Mouse (Mus musculus) gastrocnemius, postnatal 36 days (tissue): ENCODE data around the gene Gm5799. TPM values are rescaled to one million over a fixed set of nuclear protein-coding genes. Genes with fewer than 3 reads are reported as not detected.
"Not testable (repeated sequence)": the region's sequence is repeated elsewhere in the genome, so short reads cannot be mapped to it uniquely, and the experiment has no call there.

Experiments used
- DNase-seq, 2 experiments: peaks; one replicate each; pipeline ENCODE4 v3.0.0; 2022
- intact Hi-C: fragments of 180-260 bp; cut with DNase I; formaldehyde crosslinking; loops from one replicate; pipeline ENCODE4 v1.15.1; 2025
- long read RNA-seq, 2 experiments: library from polyadenylated mRNA; stranded (forward); transcript quantifications; one replicate each; pipeline ENCODE4 v2.0.0; 2021
- total RNA-seq, 2 experiments: library from RNA; stranded (reverse); gene quantifications; 2 replicates each; pipeline ENCODE4 v1.2.3; 2021

Gm5799 gene
- not detected for total RNA-seq
- long read RNA-seq, experiment 1, result 0 reads
- long read RNA-seq, experiment 2, result 0 reads

GRCm38 (mm10) chr14:43543276-43543675, at the start of gene Gm5799:
TSS of gene Gm5799 (plus strand) at chr14:43543576.
- DNase-seq, intact Hi-C loops: not testable (repeated sequence)

GRCm38 (mm10) chr14:43531052-43532010, 12.0 kb upstream of the Gm5799 start:
- intact Hi-C loops, DNase-seq: not testable (repeated sequence)

- intact Hi-C loops, DNase-seq: not testable (repeated sequence)
Measured at GRCm38 (mm10) chr14:43532011-43532383, 11.4 kb upstream of the Gm5799 start.

GRCm38 (mm10) chr14:43532387-43532786, 11.0 kb upstream of the Gm5799 start:
- DNase-seq, result peak in 1 of 2 experiments; percentile 33
- intact Hi-C loops, result not testable (repeated sequence)

GRCm38 (mm10) chr14:43538144-43538543, 5.2 kb upstream of the Gm5799 start:
- intact Hi-C loops, DNase-seq: not testable (repeated sequence)

GRCm38 (mm10) chr14:43546281-43546680, 2.9 kb downstream of the Gm5799 start:
- DNase-seq, intact Hi-C loops: not testable (repeated sequence)

GRCm38 (mm10) chr14:43552271-43552670, 8.9 kb downstream of the Gm5799 start:
- intact Hi-C loops, DNase-seq: not testable (repeated sequence)

- intact Hi-C loops, result not testable (repeated sequence)
Measured at GRCm38 (mm10) chr14:43577969-43578368, 34.6 kb downstream of the Gm5799 start.

GRCm38 (mm10) chr14:43579046-43579445, 35.7 kb downstream of the Gm5799 start, which contains the start of gene Gm17654:
TSS of gene Gm17654 (minus strand) at chr14:43579146.
- intact Hi-C loops, result not testable (repeated sequence)

More at GRCm38 (mm10) chr14:43577969-43578368, 34.6 kb downstream of the Gm5799 start:
- DNase-seq, result not testable (repeated sequence)

More at GRCm38 (mm10) chr14:43579046-43579445, 35.7 kb downstream of the Gm5799 start, which contains the start of gene Gm17654:
- not testable (repeated sequence) for DNase-seq

Other genes with a start within 250 kb of the Gm5799 start
- gene Gm8127, start 249.7 kb upstream of the Gm5799 start, total RNA-seq, result not detected
- not detected for gene 1700001F09Rik, start 195.8 kb upstream of the Gm5799 start, total RNA-seq
- not detected for gene Gm8138, start 127.2 kb upstream of the Gm5799 start, total RNA-seq
- gene Gm17654, start 35.6 kb downstream of the Gm5799 start, total RNA-seq, result not detected
- not detected for gene Gm10375, start 64.4 kb downstream of the Gm5799 start, total RNA-seq
- not detected for gene Gm8165, start 133.6 kb downstream of the Gm5799 start, total RNA-seq
- under 1 TPM in 1 of 2 experiments, not detected in 1; 0.27 TPM for gene Gm7324, start 154.3 kb downstream of the Gm5799 start, total RNA-seq
- not detected for gene Gm16506, start 183.9 kb downstream of the Gm5799 start, total RNA-seq
- not detected for gene Gm6526, start 204.3 kb downstream of the Gm5799 start, total RNA-seq
- gene Gm8180, start 241.2 kb downstream of the Gm5799 start, total RNA-seq, result not detected